Mouse (Mus musculus): ENCODE measurements at regions not wholly inside any gene's neighbourhood (a gene's known extent, or its start where the extent isn't known, plus 50 kb on each side); places are given as distances from the start of the nearest gene placed in this dataset.

- no peak for DNase-seq
Measured at GRCm38 (mm10) chr5:106318246-106318645, 139.7 kb downstream of the Barhl2 start.

- DNase-seq = no peak
Measured at GRCm38 (mm10) chr5:106313874-106314273, 144.1 kb downstream of the Barhl2 start.

GRCm38 (mm10) chr5:106301372-106301771 lies 156.6 kb downstream of the Barhl2 start:
- DNase-seq = no peak

- DNase-seq = no peak
Measured at GRCm38 (mm10) chr5:106296721-106297120, 161.2 kb downstream of the Barhl2 start.

- no peak for DNase-seq
Measured at GRCm38 (mm10) chr5:106295993-106296392, 162.0 kb downstream of the Barhl2 start.

GRCm38 (mm10) chr5:106295538-106295937 lies 162.4 kb downstream of the Barhl2 start:
- DNase-seq = no peak

GRCm38 (mm10) chr5:106292387-106293229 lies 165.4 kb downstream of the Barhl2 start:
- no peak for DNase-seq

- DNase-seq = no peak
Measured at GRCm38 (mm10) chr5:106285152-106285551, 172.8 kb downstream of the Barhl2 start.

GRCm38 (mm10) chr5:106284731-106285130 lies 173.2 kb downstream of the Barhl2 start:
- no peak for DNase-seq

GRCm38 (mm10) chr5:106282646-106283045 lies 175.3 kb downstream of the Barhl2 start:
- no peak for DNase-seq

GRCm38 (mm10) chr5:106277786-106278185 lies 180.2 kb downstream of the Barhl2 start:
- DNase-seq = peak; percentile 53

GRCm38 (mm10) chr5:106277231-106277630 lies 180.7 kb downstream of the Barhl2 start:
- peak; percentile 95 for DNase-seq

GRCm38 (mm10) chr5:106276186-106276585 lies 181.8 kb downstream of the Barhl2 start:
- DNase-seq = peak; percentile 96

GRCm38 (mm10) chr5:106274617-106275016 lies 183.3 kb downstream of the Barhl2 start:
- DNase-seq = peak; percentile 54

GRCm38 (mm10) chr5:106264536-106264935 lies 193.4 kb downstream of the Barhl2 start:
- DNase-seq = no peak

GRCm38 (mm10) chr5:106257179-106257578 lies 200.8 kb downstream of the Barhl2 start:
- no peak for DNase-seq

- DNase-seq = peak; percentile 33
Measured at GRCm38 (mm10) chr5:106229154-106229553, 228.8 kb downstream of the Barhl2 start.

- no peak for DNase-seq
Measured at GRCm38 (mm10) chr5:106224141-106224540, 233.8 kb downstream of the Barhl2 start.

GRCm38 (mm10) chr5:106209543-106209942 lies 248.4 kb downstream of the Barhl2 start:
- no peak for DNase-seq

GRCm38 (mm10) chr5:106207706-106208105 lies 250.3 kb downstream of the Barhl2 start:
- no peak for DNase-seq

- DNase-seq = no peak
Measured at GRCm38 (mm10) chr5:106205724-106206123, 252.2 kb downstream of the Barhl2 start.

- DNase-seq = no peak
Measured at GRCm38 (mm10) chr5:106200631-106201030, 257.3 kb downstream of the Barhl2 start.

GRCm38 (mm10) chr5:106199061-106199460 lies 258.9 kb downstream of the Barhl2 start:
- no peak for DNase-seq

GRCm38 (mm10) chr5:106191141-106191540 lies 266.8 kb downstream of the Barhl2 start:
- DNase-seq = no peak

GRCm38 (mm10) chr5:106181726-106182125 lies 276.2 kb downstream of the Barhl2 start:
- DNase-seq = no peak
